Comparison of ENCODE assay signal across 8 mouse cellular contexts in genomic region chr17:29489971-29490712, GRCm38 (mm10). TPM values are rescaled to one million over a fixed set of nuclear protein-coding genes. Genes with fewer than 3 reads are reported as not detected.
DNase-seq lines count a peak whose midpoint lies in the region; ATAC-seq and TF ChIP-seq lines count a peak whose summit lies in the region.

No protein-coding gene starts in this region.

- TF ChIP-seq CTCF in bone marrow macrophage, adult 2 months (IDR thresholded peaks at IDR 0.05; ENCODE audit: low read depth, low read length), result no peak
- no peak for TF ChIP-seq CTCF in embryonic fibroblast, embryonic 13.5 days (IDR thresholded peaks at IDR 0.05; ENCODE audit: borderline replicate concordance, insufficient read depth, low read length)

- peak overlapping the region; percentile 90 for H3K4me3 ChIP-seq in bone marrow macrophage, adult 2 months (ENCODE audit: insufficient read depth, low read length)
- H3K4me3 ChIP-seq in embryonic fibroblast, embryonic 13.5 days (ENCODE audit: insufficient read depth, low read length), result peak overlapping the region; percentile 61
- H3K4me3 ChIP-seq in heart, embryonic 10.5 days, result peak overlapping the region; percentile 91
- peak overlapping the region; percentile 70 for H3K4me3 ChIP-seq in kidney, embryonic 15.5 days (replicated peaks)

- peak; percentile 94 for ATAC-seq in kidney, embryonic 15.5 days (replicated peaks; ENCODE audit: low FRiP score)
- peak; percentile 63 for ATAC-seq in monocyte, adult 5-6 weeks (replicated peaks; ENCODE audit: insufficient number of reproducible peaks, low FRiP score, low TSS enrichment, poor library complexity, severe bottlenecking)

- peaks cover 25% of the 10 kb centered on the region for H3K36me3 ChIP-seq in heart, embryonic 10.5 days
- H3K36me3 ChIP-seq in kidney, embryonic 15.5 days, result peaks cover 14% of the 10 kb centered on the region

- peak overlapping the region; percentile 64 for H3K9ac ChIP-seq in kidney, embryonic 15.5 days

- WGBS in heart, embryonic 10.5 days, result under 1% methylated on average over 56 of the region's 68 CpGs
- under 1% methylated on average over 54 of the region's 68 CpGs for WGBS in kidney, embryonic 15.5 days

- peaks cover 48% of the 10 kb centered on the region for H3K4me1 ChIP-seq in bone marrow macrophage, adult 2 months (ENCODE audit: control insufficient read depth, insufficient read depth, low read length)
- peaks cover 6% of the 10 kb centered on the region for H3K4me1 ChIP-seq in embryonic fibroblast, embryonic 13.5 days (ENCODE audit: control insufficient read depth, insufficient read depth, low read length)
- peaks cover 33% of the 10 kb centered on the region for H3K4me1 ChIP-seq in heart, embryonic 10.5 days
- H3K4me1 ChIP-seq in kidney, embryonic 15.5 days, result peaks cover 32% of the 10 kb centered on the region

- H3K9me3 ChIP-seq in heart, embryonic 10.5 days, result no peaks in the 10 kb centered on the region
- H3K9me3 ChIP-seq in kidney, embryonic 15.5 days (replicated peaks), result no peaks in the 10 kb centered on the region

- H3K27ac ChIP-seq in bone marrow macrophage, adult 2 months (ENCODE audit: insufficient read depth, low read depth, low read length), result peak overlapping the region; percentile 93
- H3K27ac ChIP-seq in embryonic fibroblast, embryonic 13.5 days (ENCODE audit: insufficient read depth, low read length), result peak overlapping the region; percentile 53
- peak overlapping the region; percentile 96 for H3K27ac ChIP-seq in heart, embryonic 10.5 days
- H3K27ac ChIP-seq in kidney, embryonic 15.5 days, result peak overlapping the region; percentile 94

- H3K4me2 ChIP-seq in kidney, embryonic 15.5 days, result peak overlapping the region; percentile 91

- TF ChIP-seq POLR2A in bone marrow macrophage, adult 2 months (IDR thresholded peaks at IDR 0.05; ENCODE audit: borderline replicate concordance, low read depth, low read length), result no peak
- peak; percentile 46; the same call in 1 of the 2 replicates for TF ChIP-seq POLR2A in embryonic fibroblast, embryonic 13.5 days (IDR thresholded peaks at IDR 0.05; ENCODE audit: low read depth, low read length)

- peak; percentile 100 for DNase-seq in A20 (ENCODE audit: low read depth, low spot score)
- DNase-seq in heart, embryonic 10.5 days (ENCODE audit: low spot score), result peak; percentile 100
- DNase-seq in liver, result peak; percentile 100
- DNase-seq in spleen, postnatal 4 days (ENCODE audit: low spot score in 2 of 2), result peak; percentile 99

- no peaks in the 10 kb centered on the region for H3K27me3 ChIP-seq in heart, embryonic 10.5 days (ENCODE audit: insufficient read depth, poor library complexity, severe bottlenecking)
- H3K27me3 ChIP-seq in kidney, embryonic 15.5 days, result no peaks in the 10 kb centered on the region

RNA-seq across cellular contexts. Expression of gene Pim1, which starts 0.4 kb away (rescaled TPM):
- polyA plus RNA-seq in bone marrow macrophage, adult 2 months (2012; ENCODE audit: insufficient read depth, insufficient read length, missing spikeins), result 84.5 and 85.2 TPM in 2 replicates
- 27.5 and 30.7 TPM in 2 replicates for polyA plus RNA-seq in embryonic fibroblast, embryonic 13.5 days (2011; ENCODE audit: insufficient read length, low read depth, missing spikeins)
- polyA plus RNA-seq in heart, embryonic 10.5 days (2016; fragmentation: Nextera tagmentation; extraction: Ambion mirVana), result 28.7 and 31.4 TPM in 2 replicates
- polyA plus RNA-seq in kidney, embryonic 15.5 days (2015; fragmentation: Nextera tagmentation; extraction: Ambion mirVana), result 17.8 and 17.9 TPM in 2 replicates
- total RNA-seq in monocyte, adult 5-6 weeks (2017), result 698 to 1,062 TPM (median 980 TPM) in 3 replicates

RNA-seq across cellular contexts. Expression of gene Gm17657, which starts 59.3 kb away (rescaled TPM):
- polyA plus RNA-seq in bone marrow macrophage, adult 2 months (2012; ENCODE audit: insufficient read depth, insufficient read length, missing spikeins), result not detected in 2 replicates
- not detected in 2 replicates for polyA plus RNA-seq in embryonic fibroblast, embryonic 13.5 days (2011; ENCODE audit: insufficient read length, low read depth, missing spikeins)
- not detected in 2 replicates for polyA plus RNA-seq in heart, embryonic 10.5 days (2016; fragmentation: Nextera tagmentation; extraction: Ambion mirVana)
- not detected in 2 replicates for polyA plus RNA-seq in kidney, embryonic 15.5 days (2015; fragmentation: Nextera tagmentation; extraction: Ambion mirVana)
- total RNA-seq in monocyte, adult 5-6 weeks (2017), result not detected in 3 replicates

RNA-seq across cellular contexts. Expression of gene Tbc1d22b, which starts 59.4 kb away (rescaled TPM):
- polyA plus RNA-seq in bone marrow macrophage, adult 2 months (2012; ENCODE audit: insufficient read depth, insufficient read length, missing spikeins), result 10.3 and 10.8 TPM in 2 replicates
- polyA plus RNA-seq in embryonic fibroblast, embryonic 13.5 days (2011; ENCODE audit: insufficient read length, low read depth, missing spikeins), result 10.7 and 13.6 TPM in 2 replicates
- 13.6 and 14.4 TPM in 2 replicates for polyA plus RNA-seq in heart, embryonic 10.5 days (2016; fragmentation: Nextera tagmentation; extraction: Ambion mirVana)
- polyA plus RNA-seq in kidney, embryonic 15.5 days (2015; fragmentation: Nextera tagmentation; extraction: Ambion mirVana), result 16.7 and 19.3 TPM in 2 replicates
- 7.9 to 22.0 TPM (median 8.4 TPM) in 3 replicates for total RNA-seq in monocyte, adult 5-6 weeks (2017)

Comparison
In these comparisons a context has a peak if more than half of its experiments do, and no peak if none do; other contexts are left out.
1. Peak in every context shown above with its lines: DNase-seq, ATAC-seq, H3K4me3 ChIP-seq and H3K27ac ChIP-seq.